Mouse (Mus musculus) induced T-regulatory cell, adult 2 months (primary cell): Measurements from ENCODE around the gene Hist4h4.

Experiments used
- DNase-seq: peaks from one replicate; pipeline ENCODE4 v3.0.0-alpha.2; 2012; ENCODE audit warnings: low read depth

The Hist4h4 gene

GRCm38 (mm10) chr6:136803739-136804633 is at the start of gene Hist4h4:
Hist4h4 (minus strand) TSS chr6:136804415.
- DNase-seq: peak; percentile 96

- no peak for DNase-seq
Measured at GRCm38 (mm10) chr6:136852762-136853161, 48.5 kb upstream of the Hist4h4 start.

GRCm38 (mm10) chr6:136852348-136852747 is 48.1 kb upstream of the Hist4h4 start:
- DNase-seq: no peak

GRCm38 (mm10) chr6:136850267-136850666 is 46.1 kb upstream of the Hist4h4 start:
- no peak for DNase-seq

- DNase-seq: peak; percentile 52
Measured at GRCm38 (mm10) chr6:136848971-136849370, 44.8 kb upstream of the Hist4h4 start.

- DNase-seq: no peak
Measured at GRCm38 (mm10) chr6:136848399-136848798, 44.2 kb upstream of the Hist4h4 start.

GRCm38 (mm10) chr6:136847790-136848189 is 43.6 kb upstream of the Hist4h4 start:
- DNase-seq: peak; percentile 74

- DNase-seq: no peak
Measured at GRCm38 (mm10) chr6:136847267-136847666, 43.1 kb upstream of the Hist4h4 start.

GRCm38 (mm10) chr6:136845706-136846480 is 41.7 kb upstream of the Hist4h4 start:
- DNase-seq: no peak

- no peak for DNase-seq
Measured at GRCm38 (mm10) chr6:136844903-136845302, 40.7 kb upstream of the Hist4h4 start.

- DNase-seq: no peak
Measured at GRCm38 (mm10) chr6:136837323-136837722, 33.1 kb upstream of the Hist4h4 start.

GRCm38 (mm10) chr6:136835352-136835751 is 31.1 kb upstream of the Hist4h4 start, which contains the start of gene Smco3:
Smco3 (minus strand) TSS chr6:136835452.
- DNase-seq: no peak

- DNase-seq: peak; percentile 69
Measured at GRCm38 (mm10) chr6:136831712-136832111, 27.5 kb upstream of the Hist4h4 start.

- DNase-seq: no peak
Measured at GRCm38 (mm10) chr6:136828681-136829080, 24.5 kb upstream of the Hist4h4 start.

GRCm38 (mm10) chr6:136827881-136828561 is 23.8 kb upstream of the Hist4h4 start, which contains the start of gene Wbp11:
Wbp11 (minus strand) TSS chr6:136828233.
- DNase-seq: peak; percentile 96

GRCm38 (mm10) chr6:136827516-136827880 is 23.3 kb upstream of the Hist4h4 start, which contains the start of gene BC049715:
BC049715 (plus strand) TSS chr6:136827626.
- DNase-seq: no peak

- no peak for DNase-seq
Measured at GRCm38 (mm10) chr6:136827116-136827515, 22.9 kb upstream of the Hist4h4 start.

GRCm38 (mm10) chr6:136824987-136825386 is 20.8 kb upstream of the Hist4h4 start:
- DNase-seq: no peak

- no peak for DNase-seq
Measured at GRCm38 (mm10) chr6:136821086-136821485, 16.9 kb upstream of the Hist4h4 start.

GRCm38 (mm10) chr6:136820381-136820780 is 16.2 kb upstream of the Hist4h4 start:
- DNase-seq: no peak

GRCm38 (mm10) chr6:136817549-136817948 is 13.3 kb upstream of the Hist4h4 start:
- no peak for DNase-seq

- no peak for DNase-seq
Measured at GRCm38 (mm10) chr6:136816826-136817225, 12.6 kb upstream of the Hist4h4 start.
